Mouse (Mus musculus) layer of hippocampus, adult 9-10 months (tissue): ENCODE measurements around the gene Nexn.
A peak's percentile ranks its signal among the peaks of the same experiment; 100 is the strongest.
"Not testable (repeated sequence)": the region's sequence is repeated elsewhere in the genome, so short reads cannot be mapped to it uniquely, and the experiment has no call there.

ENCODE experiments used
- DNase-seq: peaks from one replicate; pipeline ENCODE4 v3.0.0; 2022; ENCODE audit warnings: low spot score

Nexn gene

GRCm38 (mm10) chr3:152235238-152235637 lies 30.9 kb downstream of the Nexn start:
- DNase-seq, result no peak

GRCm38 (mm10) chr3:152231333-152232100 lies 34.6 kb downstream of the Nexn start:
- DNase-seq, result no peak

GRCm38 (mm10) chr3:152229271-152229670 lies 36.9 kb downstream of the Nexn start:
- no peak for DNase-seq

- DNase-seq, result no peak
Observed at GRCm38 (mm10) chr3:152228843-152229242, 37.3 kb downstream of the Nexn start.

- DNase-seq, result no peak
Observed at GRCm38 (mm10) chr3:152225906-152226305, 40.2 kb downstream of the Nexn start.

GRCm38 (mm10) chr3:152224918-152225317 lies 41.2 kb downstream of the Nexn start:
- DNase-seq, result no peak

- DNase-seq, result no peak
Observed at GRCm38 (mm10) chr3:152213416-152213815, 52.7 kb downstream of the Nexn start.

- DNase-seq, result no peak
Observed at GRCm38 (mm10) chr3:152211731-152212279, 54.3 kb downstream of the Nexn start.

GRCm38 (mm10) chr3:152210728-152211391 lies 55.3 kb downstream of the Nexn start:
- no peak for DNase-seq

GRCm38 (mm10) chr3:152209967-152210634 lies 56.0 kb downstream of the Nexn start, which contains the start of the genes Dnajb4 and Fubp1:
Gene Dnajb4 (minus strand): TSS chr3:152210302.
Gene Fubp1 (plus strand): TSS chr3:152210422.
- peak; percentile 99 for DNase-seq

- DNase-seq, result no peak
Observed at GRCm38 (mm10) chr3:152209177-152209966, 56.8 kb downstream of the Nexn start.

- DNase-seq, result no peak
Observed at GRCm38 (mm10) chr3:152208096-152208885, 57.9 kb downstream of the Nexn start.

- DNase-seq, result no peak
Observed at GRCm38 (mm10) chr3:152207156-152207555, 59.0 kb downstream of the Nexn start.

- no peak for DNase-seq
Observed at GRCm38 (mm10) chr3:152204577-152204976, 61.6 kb downstream of the Nexn start.

GRCm38 (mm10) chr3:152203996-152204395 lies 62.2 kb downstream of the Nexn start:
- DNase-seq, result no peak

GRCm38 (mm10) chr3:152203411-152203810 lies 62.7 kb downstream of the Nexn start:
- DNase-seq, result no peak

GRCm38 (mm10) chr3:152202942-152203341 lies 63.2 kb downstream of the Nexn start:
- DNase-seq, result no peak

- DNase-seq, result no peak
Observed at GRCm38 (mm10) chr3:152201651-152202050, 64.5 kb downstream of the Nexn start.

- DNase-seq, result no peak
Observed at GRCm38 (mm10) chr3:152201181-152201580, 65.0 kb downstream of the Nexn start.

GRCm38 (mm10) chr3:152199125-152199524 lies 67.0 kb downstream of the Nexn start:
- DNase-seq, result no peak

- not testable (repeated sequence) for DNase-seq
Observed at GRCm38 (mm10) chr3:152197246-152197645, 68.9 kb downstream of the Nexn start.
